Mouse (Mus musculus): ENCODE results near the gene Arhgap28. TPM values are rescaled to one million over a fixed set of nuclear protein-coding genes. Genes with fewer than 3 reads are reported as not detected.
"Not testable (repeated sequence)": the region's sequence is repeated elsewhere in the genome, so short reads cannot be mapped to it uniquely, and the experiment has no call there.

Gene Arhgap28
- total RNA-seq, 1 experiment from 2014 or later: 5.5 TPM

DNA sequence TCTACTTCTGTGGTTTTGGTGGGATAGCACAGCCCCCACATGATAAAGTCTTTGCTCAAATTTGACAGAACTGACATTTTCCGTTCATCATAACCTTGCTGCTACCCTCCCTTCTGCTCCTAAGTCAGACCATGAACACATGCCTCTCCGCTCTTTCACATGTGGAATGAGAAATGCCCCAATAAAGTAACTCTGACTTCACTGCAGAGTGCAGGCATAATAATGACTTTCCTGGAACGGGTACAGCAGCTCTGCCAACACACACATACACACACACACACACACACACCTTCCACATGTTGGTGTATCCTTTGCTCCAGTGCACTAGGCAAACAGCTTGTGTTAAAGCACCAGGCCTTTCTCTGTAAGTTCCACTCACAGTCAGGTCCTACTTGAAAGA is 139.0 kb downstream of the Arhgap28 start:
- no peak for ATAC-seq (replicated peaks in 1 of 2; ENCODE audit: insufficient read depth in 1 of 2, low FRiP score in 2 of 2, low TSS enrichment in 1 of 2, low read depth in 1 of 2, poor library complexity in 2 of 2, severe bottlenecking in 2 of 2)

DNA sequence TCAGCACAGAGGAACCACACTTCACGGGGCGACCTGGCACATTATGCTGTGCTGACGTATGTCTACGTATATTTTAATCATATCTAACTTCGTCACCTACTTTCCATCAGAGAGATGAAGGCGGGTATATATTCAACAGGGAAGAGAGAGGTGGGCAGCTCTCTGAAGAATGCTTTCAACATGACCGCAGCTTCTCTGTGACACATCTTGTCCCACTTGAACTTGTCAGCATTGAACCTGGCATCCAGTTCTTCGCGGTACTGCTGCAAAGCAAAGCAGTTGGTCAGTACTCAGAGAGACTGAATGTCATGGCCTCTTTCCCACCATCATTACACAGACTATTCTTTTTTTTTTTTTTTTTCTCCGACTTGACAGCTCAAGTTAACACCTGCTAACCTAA is 139.6 kb downstream of the Arhgap28 start:
- no peak for ATAC-seq (replicated peaks in 1 of 2; ENCODE audit: insufficient read depth in 1 of 2, low FRiP score in 2 of 2, low TSS enrichment in 1 of 2, low read depth in 1 of 2, poor library complexity in 2 of 2, severe bottlenecking in 2 of 2)

DNA sequence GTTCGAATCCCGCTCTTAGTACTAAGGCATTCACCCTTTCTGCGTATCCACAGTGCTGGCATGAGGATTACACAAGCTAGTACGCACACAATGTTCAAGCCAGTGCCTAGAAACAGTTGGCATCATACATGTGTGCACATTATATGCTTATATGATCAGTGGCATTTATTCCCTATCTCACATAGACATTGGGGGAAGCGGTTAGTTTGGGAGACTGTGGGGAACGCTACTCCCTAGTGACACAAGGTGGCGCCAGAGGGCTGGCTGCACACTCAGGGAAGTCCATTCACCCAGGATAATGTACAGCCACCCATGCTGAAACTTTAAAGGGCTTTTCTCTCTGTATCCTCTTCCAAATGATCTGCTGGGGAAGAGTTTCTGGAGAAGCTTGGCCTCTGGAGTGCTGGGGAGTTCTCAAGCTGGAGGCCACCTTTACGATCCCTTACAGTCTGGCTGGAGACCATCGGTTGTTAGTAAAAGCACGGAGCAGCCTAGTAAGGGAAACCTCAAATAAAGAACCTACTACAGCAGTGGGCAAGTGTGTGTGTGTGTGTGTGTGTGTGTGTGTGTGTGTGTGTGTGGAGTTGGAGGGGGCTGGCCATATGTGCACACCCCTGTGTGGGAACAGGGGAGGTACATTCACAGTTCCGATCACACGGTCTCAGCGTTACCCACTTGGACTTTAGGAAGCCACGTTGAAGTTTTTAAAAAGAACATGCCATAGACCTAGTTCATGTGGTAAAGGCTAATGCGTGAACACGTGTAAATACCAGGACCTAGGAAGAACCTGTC is 142.0 kb downstream of the Arhgap28 start:
- ATAC-seq (replicated peaks in 1 of 2; ENCODE audit: insufficient read depth in 1 of 2, low FRiP score in 2 of 2, low TSS enrichment in 1 of 2, low read depth in 1 of 2, poor library complexity in 2 of 2, severe bottlenecking in 2 of 2): peak; percentile 89 to 91

DNA sequence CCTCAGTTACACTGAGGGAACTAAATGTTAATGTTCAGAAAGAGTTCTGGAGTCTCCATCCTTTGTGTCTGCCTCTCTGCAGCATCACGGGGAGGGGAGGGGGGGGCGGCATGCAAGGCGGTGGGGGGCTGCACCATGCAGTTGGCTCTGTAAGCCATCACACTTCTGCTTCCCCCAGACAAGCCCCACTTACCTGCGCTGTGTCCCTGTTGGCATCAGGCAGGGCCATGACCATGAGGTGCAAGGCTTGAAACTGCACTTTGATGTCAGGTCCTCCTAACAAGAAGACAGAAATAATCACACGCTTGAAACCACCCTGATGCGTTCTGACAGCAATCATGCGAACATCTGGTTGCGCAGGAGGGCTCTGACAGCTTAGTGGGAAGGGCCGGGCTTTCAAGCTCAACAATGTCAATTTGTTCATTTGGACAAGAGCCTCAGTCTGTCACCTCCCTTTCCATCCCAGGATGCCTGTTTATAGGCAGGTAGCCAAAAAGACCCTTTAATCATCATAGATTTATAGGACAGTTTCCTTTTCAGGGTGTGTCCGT is 142.8 kb downstream of the Arhgap28 start:
- no peak for ATAC-seq (replicated peaks in 1 of 2; ENCODE audit: insufficient read depth in 1 of 2, low FRiP score in 2 of 2, low TSS enrichment in 1 of 2, low read depth in 1 of 2, poor library complexity in 2 of 2, severe bottlenecking in 2 of 2)

DNA sequence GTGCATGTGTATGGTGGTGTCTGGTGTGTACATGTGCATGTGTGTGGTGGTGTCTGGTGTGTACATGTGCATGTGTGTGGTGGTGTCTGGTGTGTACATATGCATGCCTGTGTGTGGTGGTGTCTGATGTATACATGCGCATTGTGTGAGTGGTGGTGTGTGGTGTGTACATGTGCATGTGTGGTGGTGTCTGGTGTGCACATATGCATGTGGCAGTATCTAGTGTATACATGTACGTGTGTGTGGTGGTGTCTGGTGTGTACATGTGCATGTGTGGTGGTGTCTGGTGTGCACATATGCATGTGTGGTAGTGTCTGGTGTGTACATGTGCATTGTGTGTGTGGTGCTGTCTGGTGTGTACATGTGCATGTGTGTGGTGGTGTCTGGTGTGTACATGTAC is 162.4 kb downstream of the Arhgap28 start:
- ATAC-seq (replicated peaks in 1 of 2; ENCODE audit: insufficient read depth in 1 of 2, low FRiP score in 2 of 2, low TSS enrichment in 1 of 2, low read depth in 1 of 2, poor library complexity in 2 of 2, severe bottlenecking in 2 of 2): not testable (repeated sequence)

DNA sequence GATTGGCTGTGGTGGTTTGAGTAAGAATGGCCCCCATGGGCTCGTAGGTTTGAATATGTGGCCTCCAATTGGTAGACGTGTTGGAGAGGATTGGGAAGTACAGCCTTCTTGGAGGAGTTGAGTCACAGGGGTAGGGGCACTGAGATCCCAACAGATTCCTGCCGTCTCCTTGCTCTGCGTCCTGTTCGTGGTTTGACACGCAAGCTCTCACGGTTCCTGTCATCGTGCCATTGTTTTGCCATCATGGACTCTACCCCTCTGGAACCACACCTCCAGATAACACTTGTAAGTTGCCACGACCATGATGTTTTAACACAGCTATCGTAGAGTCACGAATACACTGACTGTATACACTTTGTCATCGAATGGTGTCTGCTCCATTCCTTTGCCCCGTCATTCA is 165.0 kb downstream of the Arhgap28 start:
- ATAC-seq (replicated peaks in 1 of 2; ENCODE audit: insufficient read depth in 1 of 2, low FRiP score in 2 of 2, low TSS enrichment in 1 of 2, low read depth in 1 of 2, poor library complexity in 2 of 2, severe bottlenecking in 2 of 2): no peak

DNA sequence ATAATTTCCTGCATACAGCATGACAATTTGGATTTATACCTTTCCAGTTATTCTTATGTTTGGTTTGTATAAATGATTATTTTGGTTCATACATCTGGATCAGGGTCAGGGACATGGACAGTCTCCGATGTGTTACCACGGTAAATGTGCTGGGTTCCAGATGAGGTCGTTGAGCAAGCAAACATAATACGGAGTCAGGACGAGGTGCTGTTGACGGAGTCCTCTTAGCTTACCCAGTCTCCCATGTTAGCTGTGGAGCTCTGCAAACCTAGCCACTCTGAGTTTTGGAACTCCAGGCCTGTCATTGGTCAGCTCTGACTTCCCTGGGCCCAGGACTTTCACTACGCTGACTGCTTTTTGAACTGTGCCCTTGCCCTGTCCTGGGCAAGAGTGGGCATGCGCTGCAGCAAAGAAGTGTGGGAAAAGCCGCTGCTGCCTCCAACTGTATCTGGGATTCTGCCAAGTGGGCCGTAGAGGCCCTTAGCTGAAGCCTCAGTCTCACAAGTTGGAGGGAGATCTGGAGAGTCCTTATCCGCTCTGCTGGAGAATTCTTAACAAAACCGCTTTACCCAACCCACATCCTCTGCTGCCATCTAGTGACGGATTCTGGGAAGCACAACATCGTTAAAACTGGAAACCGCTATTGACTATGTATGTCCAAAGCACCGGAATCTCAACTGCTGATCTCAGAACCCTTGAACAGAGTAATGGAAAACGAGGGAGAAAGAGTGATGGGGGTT is 166.4 kb downstream of the Arhgap28 start:
- peak; percentile 65 to 82 for ATAC-seq (replicated peaks in 1 of 2; ENCODE audit: insufficient read depth in 1 of 2, low FRiP score in 2 of 2, low TSS enrichment in 1 of 2, low read depth in 1 of 2, poor library complexity in 2 of 2, severe bottlenecking in 2 of 2)

DNA sequence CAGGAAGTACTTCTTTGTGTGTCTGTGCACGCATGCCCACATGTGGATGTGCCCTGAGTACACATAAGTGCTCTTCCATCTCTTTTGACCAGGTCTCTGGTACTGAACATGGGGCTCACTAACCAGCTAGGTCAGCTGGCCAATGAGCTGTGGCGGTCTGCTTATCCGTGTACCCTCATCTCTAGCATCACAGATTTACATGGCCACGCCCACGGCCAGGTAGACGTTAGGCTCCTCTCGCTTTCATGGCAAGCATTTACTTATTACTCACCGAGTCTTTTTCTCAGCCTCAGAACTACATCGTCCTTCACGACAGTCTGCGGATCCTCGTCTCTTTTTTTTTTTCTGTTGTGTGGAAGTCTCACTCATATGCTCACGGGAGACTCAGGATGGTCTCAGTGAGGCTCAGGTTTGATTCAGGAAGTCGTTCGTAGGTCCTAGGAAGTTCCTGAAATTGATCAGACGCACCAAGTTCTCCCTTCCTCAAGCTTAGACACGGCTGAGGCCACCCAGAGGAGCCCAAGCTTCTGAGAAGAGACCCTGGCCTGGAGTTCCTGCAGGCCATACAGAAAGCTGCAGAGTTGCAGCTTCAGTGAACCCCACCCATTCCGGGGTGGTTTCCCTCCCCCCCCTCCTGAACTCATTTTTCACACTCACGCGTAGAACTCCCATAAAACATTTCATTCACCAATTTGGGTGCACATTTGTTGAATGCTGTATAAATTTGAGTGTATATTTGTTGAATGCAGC is 167.6 kb downstream of the Arhgap28 start:
- no peak for ATAC-seq (replicated peaks in 1 of 2; ENCODE audit: insufficient read depth in 1 of 2, low FRiP score in 2 of 2, low TSS enrichment in 1 of 2, low read depth in 1 of 2, poor library complexity in 2 of 2, severe bottlenecking in 2 of 2)

DNA sequence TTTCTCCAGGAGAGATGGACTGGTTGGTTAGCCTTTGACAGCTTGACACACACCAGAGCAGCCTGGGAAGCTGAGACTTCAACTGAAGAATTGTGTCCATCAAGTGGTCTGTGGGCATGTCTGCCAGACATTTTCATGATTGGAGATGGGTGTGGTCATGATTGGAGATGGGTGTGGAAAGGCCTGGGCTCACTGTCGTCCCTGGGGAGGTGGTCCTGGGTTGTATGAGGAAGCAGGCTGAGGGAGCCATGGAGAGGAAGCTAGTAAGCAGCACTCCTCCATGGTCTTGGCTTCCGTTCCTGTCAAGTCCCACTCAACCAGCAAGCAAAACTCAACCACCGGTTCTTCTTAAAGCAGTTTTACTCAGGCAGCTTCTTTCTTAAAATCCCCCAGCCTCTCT is 176.5 kb downstream of the Arhgap28 start:
- no peak for ATAC-seq (replicated peaks in 1 of 2; ENCODE audit: insufficient read depth in 1 of 2, low FRiP score in 2 of 2, low TSS enrichment in 1 of 2, low read depth in 1 of 2, poor library complexity in 2 of 2, severe bottlenecking in 2 of 2)

DNA sequence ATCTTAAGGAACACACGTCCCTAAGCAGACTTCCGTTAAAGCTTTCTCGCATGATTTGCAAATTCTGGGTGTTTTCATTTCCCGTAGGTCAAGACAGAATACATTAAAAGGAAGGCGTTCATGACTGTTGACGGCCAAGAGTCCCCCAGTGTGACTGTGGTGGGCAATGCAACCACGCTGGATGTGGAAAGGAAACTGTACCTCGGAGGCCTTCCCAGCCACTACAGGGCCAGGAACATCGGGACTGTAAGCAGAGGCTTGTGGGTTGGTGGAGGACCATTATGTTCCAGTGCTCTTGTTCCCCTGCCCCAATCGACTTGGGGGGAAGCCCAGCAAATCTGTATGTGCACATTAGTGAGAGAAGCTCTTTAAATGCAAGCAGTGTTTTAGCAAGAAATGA is 187.0 kb downstream of the Arhgap28 start:
- ATAC-seq (replicated peaks in 1 of 2; ENCODE audit: insufficient read depth in 1 of 2, low FRiP score in 2 of 2, low TSS enrichment in 1 of 2, low read depth in 1 of 2, poor library complexity in 2 of 2, severe bottlenecking in 2 of 2): no peak

DNA sequence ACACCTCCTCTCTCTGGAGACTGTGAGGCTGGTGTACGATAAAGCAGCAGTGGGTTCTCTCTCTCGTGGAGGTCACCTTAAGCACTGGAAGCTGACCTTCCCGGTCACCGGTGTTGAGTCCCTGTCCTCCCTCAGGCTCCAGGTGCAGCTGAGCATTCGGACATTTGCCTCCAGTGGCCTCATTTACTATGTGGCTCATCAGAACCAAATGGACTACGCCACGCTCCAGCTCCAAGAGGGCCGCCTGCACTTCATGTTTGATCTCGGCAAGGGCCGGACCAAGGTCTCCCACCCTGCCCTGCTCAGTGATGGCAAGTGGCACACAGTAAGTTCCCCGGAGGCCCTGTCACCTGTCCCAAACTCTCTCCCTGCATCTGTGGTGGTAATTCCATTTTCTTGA is 188.2 kb downstream of the Arhgap28 start:
- ATAC-seq (replicated peaks in 1 of 2; ENCODE audit: insufficient read depth in 1 of 2, low FRiP score in 2 of 2, low TSS enrichment in 1 of 2, low read depth in 1 of 2, poor library complexity in 2 of 2, severe bottlenecking in 2 of 2): no peak

DNA sequence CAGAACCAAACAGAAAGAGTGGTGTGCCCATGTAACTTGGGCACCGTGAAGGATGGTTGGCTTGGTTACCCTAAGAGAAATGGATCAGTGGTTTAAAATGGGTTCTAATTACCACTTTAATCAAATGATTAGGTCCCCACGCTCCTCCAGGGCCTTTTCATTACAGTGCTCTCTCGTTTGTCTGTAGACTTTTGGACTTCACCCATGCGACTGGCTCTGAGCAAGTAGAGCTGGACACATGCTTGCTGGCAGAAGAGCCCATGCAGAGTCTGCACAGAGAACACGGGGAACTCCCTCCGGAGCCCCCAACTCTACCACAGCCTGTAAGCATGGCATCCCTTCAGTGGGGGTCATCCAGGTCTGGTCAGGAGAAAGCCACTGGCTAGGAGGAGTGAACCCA is 190.3 kb downstream of the Arhgap28 start:
- no peak for ATAC-seq (replicated peaks in 1 of 2; ENCODE audit: insufficient read depth in 1 of 2, low FRiP score in 2 of 2, low TSS enrichment in 1 of 2, low read depth in 1 of 2, poor library complexity in 2 of 2, severe bottlenecking in 2 of 2)

DNA sequence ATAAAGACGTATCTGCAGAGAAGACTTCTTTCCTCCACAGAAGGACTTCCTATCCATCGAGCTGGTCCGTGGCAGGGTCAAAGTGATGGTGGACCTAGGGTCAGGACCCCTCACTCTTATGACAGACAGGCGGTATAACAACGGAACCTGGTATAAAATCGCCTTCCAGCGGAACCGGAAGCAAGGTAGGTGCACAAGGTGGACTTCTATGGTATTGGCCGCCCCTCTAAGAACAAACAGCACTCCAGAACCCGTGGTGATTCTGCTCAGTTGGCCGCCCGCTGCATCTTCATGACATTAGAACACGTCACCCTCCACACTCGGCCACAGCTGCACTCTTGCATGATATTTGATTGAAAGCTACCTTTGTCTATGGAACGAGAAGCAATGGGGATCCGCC is 194.7 kb downstream of the Arhgap28 start:
- ATAC-seq (replicated peaks in 1 of 2; ENCODE audit: insufficient read depth in 1 of 2, low FRiP score in 2 of 2, low TSS enrichment in 1 of 2, low read depth in 1 of 2, poor library complexity in 2 of 2, severe bottlenecking in 2 of 2): no peak

Measured in hematopoietic stem cell, adult 5-6 weeks (primary cell).